Mouse (Mus musculus): ENCODE measurements around the gene Efr3b.
"Not testable (repeated sequence)": the region's sequence is repeated elsewhere in the genome, so short reads cannot be mapped to it uniquely, and the experiment has no call there.

Efr3b gene

GRCm38 (mm10) chr12:3981350-3982131 is 57.2 kb downstream of the Efr3b start:
- DNase-seq (ENCODE audit: low spot score in 2 of 2): peak; percentile 64 to 74

DNA sequence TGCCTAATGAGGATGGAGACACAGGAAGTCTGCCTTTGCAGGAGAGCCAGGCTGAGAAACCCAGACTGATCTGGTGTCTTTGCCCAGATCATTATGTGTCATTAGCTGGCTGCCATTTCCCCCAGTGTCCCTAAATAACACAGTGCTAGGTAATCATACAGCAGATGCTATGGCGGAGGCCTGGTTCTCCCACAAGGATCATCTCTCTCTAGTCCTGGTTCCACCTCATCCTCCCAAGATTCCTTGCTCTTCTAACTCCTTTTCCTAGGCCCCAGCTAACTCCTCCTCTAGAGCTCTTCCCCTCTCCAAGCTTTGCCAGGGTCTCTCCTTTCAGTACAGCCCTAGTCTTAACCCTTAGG is 57.7 kb downstream of the Efr3b start:
- no peak for DNase-seq (ENCODE audit: low spot score in 2 of 2)

GRCm38 (mm10) chr12:3973169-3973568 is 65.5 kb downstream of the Efr3b start:
- not testable (repeated sequence) for DNase-seq (ENCODE audit: low spot score in 2 of 2)

GRCm38 (mm10) chr12:3968380-3968779 is 70.3 kb downstream of the Efr3b start:
- no peak for DNase-seq (ENCODE audit: low spot score in 2 of 2)

GRCm38 (mm10) chr12:3967196-3967595 is 71.5 kb downstream of the Efr3b start:
- no peak for DNase-seq (ENCODE audit: low spot score in 2 of 2)

GRCm38 (mm10) chr12:3960553-3960952 is 78.2 kb downstream of the Efr3b start:
- DNase-seq (ENCODE audit: low spot score in 2 of 2): no peak

GRCm38 (mm10) chr12:3959791-3960543 is 78.7 kb downstream of the Efr3b start:
- DNase-seq (ENCODE audit: low spot score in 2 of 2): peak; percentile 62 to 83

GRCm38 (mm10) chr12:3956351-3956750 is 82.4 kb downstream of the Efr3b start:
- DNase-seq (ENCODE audit: low spot score in 2 of 2): no peak

DNA sequence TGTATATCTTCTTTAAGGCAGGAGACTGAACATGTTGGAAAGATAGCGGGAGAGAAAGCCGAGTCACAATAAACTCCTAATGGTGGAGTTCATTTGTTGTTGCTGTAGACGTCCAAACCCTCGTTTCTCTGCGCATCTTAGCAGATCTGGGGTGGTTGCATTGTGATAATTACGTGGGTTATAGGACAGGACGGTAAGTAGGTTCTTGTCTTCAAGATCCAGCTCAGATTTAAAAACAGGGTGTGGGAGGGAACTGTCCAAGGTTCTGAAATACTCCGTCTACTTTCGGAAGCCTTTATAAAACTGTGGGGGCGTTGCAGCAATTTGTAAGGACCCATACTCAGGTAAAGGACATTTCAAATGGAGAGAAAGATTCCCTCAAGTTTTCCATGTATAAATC is 83.3 kb downstream of the Efr3b start:
- DNase-seq (ENCODE audit: low spot score in 2 of 2): no peak

DNA sequence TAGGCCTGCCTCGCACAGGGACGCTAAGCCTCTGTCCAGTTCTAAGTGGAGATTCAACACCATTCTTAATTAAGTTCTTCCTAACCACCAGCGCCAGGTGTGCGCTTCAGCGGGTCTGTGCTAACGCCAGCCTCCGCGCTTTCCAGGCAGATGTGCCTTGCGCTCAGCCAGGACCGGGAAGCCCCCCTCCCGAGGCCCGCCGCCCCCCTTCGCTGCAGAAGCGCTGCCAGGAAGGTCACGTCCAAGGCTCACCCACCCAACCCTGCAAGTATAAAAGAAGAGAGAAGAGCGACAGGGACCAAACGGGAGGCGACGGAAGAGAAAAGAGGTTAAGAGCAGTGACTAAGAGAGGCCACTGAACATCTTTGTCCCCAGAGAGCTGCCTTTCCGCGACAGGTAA is 84.1 kb downstream of the Efr3b start, which contains the start of gene Pomc:
Pomc (plus strand) TSS at position 301 of the 400 bp plus-strand sequence.
- no peak for DNase-seq (ENCODE audit: low spot score in 2 of 2)

DNA sequence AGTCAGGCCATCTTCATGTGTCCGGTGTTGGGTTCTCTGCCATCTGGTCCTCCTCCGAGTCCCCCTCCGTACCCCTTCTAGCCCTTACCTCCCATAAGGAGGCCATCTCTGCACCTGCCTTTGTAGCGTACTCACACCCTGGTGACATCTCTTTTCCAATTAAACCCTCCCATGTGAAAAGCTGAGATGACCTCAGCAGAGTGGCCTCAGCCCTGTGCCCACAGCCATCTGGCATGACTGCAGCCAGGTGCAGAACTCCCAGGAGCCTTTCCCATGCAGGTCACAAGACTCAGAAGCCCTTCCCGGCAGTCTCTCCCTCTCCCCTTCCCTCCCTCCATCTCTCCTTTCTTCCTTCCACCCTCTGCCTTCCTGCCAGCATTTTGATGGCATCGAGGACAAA is 91.2 kb downstream of the Efr3b start:
- DNase-seq (ENCODE audit: low spot score in 2 of 2): no peak

- no peak for DNase-seq (ENCODE audit: low spot score in 2 of 2)
Observed at GRCm38 (mm10) chr12:3944454-3945073, 94.2 kb downstream of the Efr3b start.

- DNase-seq (ENCODE audit: low spot score in 2 of 2): no peak
Observed at GRCm38 (mm10) chr12:3942026-3942425, 96.7 kb downstream of the Efr3b start.

- DNase-seq (ENCODE audit: low spot score in 2 of 2): not testable (repeated sequence)
Observed at GRCm38 (mm10) chr12:3930090-3930865, 108.4 kb downstream of the Efr3b start.

DNA sequence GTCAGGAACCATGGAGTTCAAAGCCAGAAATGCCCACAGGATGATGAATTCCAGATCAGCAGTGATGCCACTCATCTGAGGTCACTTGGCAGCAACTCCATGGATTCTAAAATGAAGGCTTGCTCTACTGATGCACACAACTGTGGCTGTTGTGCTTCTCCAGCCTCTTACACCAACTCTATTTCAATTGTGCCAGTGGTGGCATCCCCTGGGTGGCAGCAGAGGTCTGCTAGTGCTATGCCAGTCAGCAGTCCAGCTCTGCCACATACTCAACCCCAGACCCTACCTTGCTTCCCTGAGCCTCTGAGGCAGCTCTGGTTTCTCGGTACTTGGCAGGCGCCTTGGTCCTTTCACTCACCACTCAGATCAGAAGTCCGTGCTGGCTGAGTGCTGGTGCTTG is 109.9 kb downstream of the Efr3b start:
- no peak for DNase-seq (ENCODE audit: low spot score in 2 of 2)

GRCm38 (mm10) chr12:3926127-3926526 is 112.6 kb downstream of the Efr3b start:
- DNase-seq (ENCODE audit: low spot score in 2 of 2): peak; percentile 43 to 78

GRCm38 (mm10) chr12:3919423-3919822 is 119.3 kb downstream of the Efr3b start:
- DNase-seq (ENCODE audit: low spot score in 2 of 2): no peak

- DNase-seq (ENCODE audit: low spot score in 2 of 2): no peak
Observed at GRCm38 (mm10) chr12:3918577-3918976, 120.1 kb downstream of the Efr3b start.

DNA sequence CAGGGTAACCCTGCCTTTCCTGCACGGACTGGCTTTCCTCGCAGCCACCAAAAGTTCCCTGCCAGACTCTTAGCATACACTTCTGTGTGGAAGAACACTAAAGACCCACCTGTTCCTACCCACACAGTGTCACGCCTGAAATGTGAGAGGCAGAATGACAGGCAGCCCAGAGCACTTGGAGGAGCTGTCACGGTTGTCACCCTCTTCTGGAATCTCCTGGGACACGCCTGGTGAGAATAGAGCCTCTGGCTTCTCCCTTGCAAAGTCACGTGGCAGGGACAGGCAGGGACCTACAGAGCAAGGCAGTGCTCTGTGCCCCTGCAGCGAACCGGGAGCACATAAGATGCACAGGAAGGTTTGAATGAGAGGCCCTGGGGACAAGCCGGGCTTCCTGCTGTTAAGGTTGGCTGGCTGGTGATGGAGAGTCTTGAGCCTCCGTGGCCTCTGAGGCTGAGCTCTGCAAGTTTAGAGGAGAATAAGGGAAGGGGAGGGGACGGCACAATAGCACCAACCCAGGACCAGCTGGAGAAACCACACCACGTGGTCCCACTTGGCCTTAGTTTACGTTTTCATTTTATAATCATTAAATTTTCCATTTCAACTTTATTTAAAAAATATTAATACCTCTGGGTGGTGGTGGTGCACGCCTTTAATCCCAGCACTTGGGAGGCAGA is 120.9 kb downstream of the Efr3b start:
- DNase-seq (ENCODE audit: low spot score in 2 of 2): no peak

- no peak for DNase-seq (ENCODE audit: low spot score in 2 of 2)
Observed at GRCm38 (mm10) chr12:3915852-3916251, 122.9 kb downstream of the Efr3b start.
